Mouse (Mus musculus): ENCODE data around the gene Snd1.

GRCm38 (mm10) chr6:28561291-28561995 is 86.5 kb downstream of the Snd1 start:
- TF ChIP-seq CTCF (conservative IDR thresholded peaks at IDR 0.05; ENCODE audit: low read length) (no peak), NANOG (IDR thresholded peaks at IDR 0.05; ENCODE audit: borderline replicate concordance, low read length) (no peak), POU5F1 (IDR thresholded peaks at IDR 0.05; ENCODE audit: borderline replicate concordance, low read length) (no peak)

Measured in E14TG2a.4 (cell line).